Mouse (Mus musculus) spleen, adult 2 months (tissue): ENCODE data around the gene Fbxo7. TPM values are rescaled to one million over a fixed set of nuclear protein-coding genes. Genes with fewer than 3 reads are reported as not detected.

Experiments used
- DNase-seq, 2 experiments: peaks; one replicate each; pipeline versions ENCODE4 v3.0.0 to v3.0.0-alpha.2; 2012 to 2021; ENCODE audit warnings: low spot score in 2 of 2, low read depth in 1 of 2
- H3K27ac ChIP-seq: fragments of 200-500 bp; 2 replicates; pipeline ENCODE4 v1.5.1; 2012; ENCODE audit warnings: low read length, inconsistent platforms; ENCODE audit not compliant: insufficient read depth
- H3K27me3 ChIP-seq: fragments of 200-500 bp; 2 replicates; pipeline ENCODE4 v1.6.1; 2012; ENCODE audit warnings: mild to moderate bottlenecking, moderate library complexity, low read length, inconsistent platforms; ENCODE audit not compliant: control insufficient read depth, insufficient read depth
- H3K36me3 ChIP-seq: fragments of 200-500 bp; 2 replicates; pipeline ENCODE4 v1.6.1; 2012; ENCODE audit warnings: mild to moderate bottlenecking, low read length, inconsistent platforms; ENCODE audit not compliant: control insufficient read depth, insufficient read depth
- H3K4me1 ChIP-seq: fragments of 200-500 bp; 2 replicates; pipeline ENCODE4 v1.6.1; 2011; ENCODE audit warnings: inconsistent platforms; ENCODE audit not compliant: control insufficient read depth, insufficient read depth, insufficient read length
- H3K4me3 ChIP-seq: fragments of 200-500 bp; 2 replicates; pipeline ENCODE4 v1.5.1; 2011; ENCODE audit warnings: mild to moderate bottlenecking, inconsistent platforms; ENCODE audit not compliant: insufficient read depth, insufficient read length; ENCODE audit errors: extremely low read depth
- CTCF ChIP-seq: fragments of 200-500 bp; IDR thresholded peaks from 2 replicates; pipeline ENCODE4 v1.5.1; 2011; ENCODE audit warnings: mild to moderate bottlenecking, inconsistent platforms; ENCODE audit not compliant: insufficient read depth, insufficient read length, insufficient replicate concordance; ENCODE audit errors: extremely low read depth
- POLR2A ChIP-seq: fragments of 200-500 bp; IDR thresholded peaks from 2 replicates; pipeline ENCODE4 v1.6.1; 2011; ENCODE audit warnings: low read depth, low read length, inconsistent platforms
- WGBS: fragments of 180-500 bp; shearing (Covaris S2); methylation state at CpG from one replicate; pipeline ENCODE4 v1.1.7; 2018; 5-methylcytosine and 5-hydroxymethylcytosine counted together
- polyA plus RNA-seq: library from polyadenylated mRNA; depleted of rRNA; stranded (reverse); fragments of >200 nt; gene quantifications from 2 replicates; pipeline ENCODE4 v1.2.3, GENCODE M21; 2012; rRNA removed

The Fbxo7 gene
- polyA plus RNA-seq, 1 experiment = 26.2 TPM

DNA sequence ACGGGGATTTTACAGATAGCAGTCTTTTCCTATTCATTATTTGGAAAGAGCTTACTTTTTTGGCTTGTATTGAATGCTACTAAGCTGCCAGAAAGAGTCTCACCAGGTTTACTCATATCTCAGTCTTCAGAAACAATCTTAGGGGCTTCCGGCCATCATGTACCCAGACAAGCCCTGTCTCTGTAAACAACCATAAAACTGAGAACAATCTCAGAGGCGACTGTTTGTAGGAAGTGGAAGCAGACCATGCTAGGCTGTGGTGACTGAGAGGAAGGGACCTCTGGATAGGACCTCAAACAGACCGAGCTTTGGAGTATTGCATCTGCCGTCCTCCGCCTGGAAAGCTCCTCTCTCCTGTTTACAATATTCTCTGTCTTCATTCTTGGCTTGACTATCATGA is 76.6 kb downstream of the Fbxo7 start:
- Histone ChIP-seq H3K4me3 (no peak overlapping the region), H3K4me1 (no peaks in the 10 kb centered on the region), H3K36me3 (no peaks in the 10 kb centered on the region), H3K27ac (no peak overlapping the region), H3K27me3 (no peaks in the 10 kb centered on the region)
- TF ChIP-seq POLR2A = no peak
- TF ChIP-seq CTCF = no peak
- 81% methylated on average over 6 of the region's 6 CpGs for WGBS
- DNase-seq = no peak

DNA sequence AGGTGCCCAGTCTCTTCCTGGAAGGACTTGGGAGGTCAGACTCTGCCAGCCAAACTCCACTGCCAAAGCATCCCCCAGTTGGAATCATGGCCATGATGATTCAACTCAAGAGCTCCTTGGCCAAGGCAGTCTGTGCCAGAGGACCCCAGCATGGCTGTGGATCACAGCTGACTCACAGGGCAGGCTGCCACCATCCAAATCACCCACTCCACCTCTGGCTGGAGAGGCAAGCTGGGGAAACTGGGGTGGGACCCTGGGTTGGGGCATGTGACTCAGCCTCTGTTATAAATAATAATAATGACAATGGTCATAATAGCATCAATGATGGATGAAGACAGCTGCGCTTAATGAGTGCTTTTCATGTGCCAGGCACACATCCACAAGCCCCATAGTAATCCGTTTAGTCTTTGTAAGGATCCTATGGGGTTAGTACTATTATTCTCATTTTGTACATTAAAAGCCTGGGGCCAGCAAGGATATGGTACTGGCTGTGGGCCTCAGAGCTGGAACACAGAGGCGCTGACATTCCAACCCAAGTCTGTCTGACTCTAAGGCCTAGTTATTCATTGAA is 78.6 kb downstream of the Fbxo7 start:
- no peaks in the 10 kb centered on the region for H3K4me1 ChIP-seq
- H3K27me3 ChIP-seq = no peaks in the 10 kb centered on the region
- TF ChIP-seq POLR2A (no peak), CTCF (no peak)
- H3K36me3 ChIP-seq = no peaks in the 10 kb centered on the region
- DNase-seq = no peak
- H3K4me3 ChIP-seq = no peak overlapping the region
- no peak overlapping the region for H3K27ac ChIP-seq
- WGBS = 93% methylated on average over 3 of the region's 3 CpGs

Other genes starting within 250 kb of the Fbxo7 start
- gene Pwp1, start 192.5 kb upstream of the Fbxo7 start, polyA plus RNA-seq = 6.0 and 6.1 TPM in 2 replicates
- gene Prdm4, start 104.8 kb upstream of the Fbxo7 start, polyA plus RNA-seq = 14.1 and 21.9 TPM in 2 replicates
- gene Ascl4, start 94.3 kb upstream of the Fbxo7 start, polyA plus RNA-seq = 0.07 and 0.09 TPM in 2 replicates
- gene Rtcb, start 64.1 kb upstream of the Fbxo7 start, polyA plus RNA-seq = 38.2 and 41.4 TPM in 2 replicates
- not detected in 2 replicates for gene Bpifc, start 10.1 kb upstream of the Fbxo7 start, polyA plus RNA-seq